Mouse (Mus musculus) small intestine, adult 2 months (tissue): ENCODE data around the gene Capn12. TPM values are rescaled to one million over a fixed set of nuclear protein-coding genes. Genes with fewer than 3 reads are reported as not detected.

Source experiments
- H3K27ac ChIP-seq: fragments of 200-500 bp; 2 replicates; pipeline ENCODE4 v1.5.1; 2012; ENCODE audit warnings: low read depth, low read length, control low read depth, inconsistent platforms; ENCODE audit not compliant: insufficient read depth
- H3K27me3 ChIP-seq: fragments of 200-500 bp; 2 replicates; pipeline ENCODE4 v1.6.1; 2012; ENCODE audit warnings: mild to moderate bottlenecking, moderate library complexity, low read length, inconsistent platforms; ENCODE audit not compliant: control insufficient read depth, insufficient read depth
- H3K36me3 ChIP-seq: fragments of 200-500 bp; 2 replicates; pipeline ENCODE4 v1.6.1; 2012; ENCODE audit warnings: mild to moderate bottlenecking, low read length, control low read depth, inconsistent platforms; ENCODE audit not compliant: control insufficient read depth, insufficient read depth
- H3K4me1 ChIP-seq: fragments of 200-500 bp; 2 replicates; pipeline ENCODE4 v1.6.1; 2012; ENCODE audit warnings: low read length, inconsistent platforms, mixed read lengths; ENCODE audit not compliant: control insufficient read depth, insufficient read depth, insufficient read length
- H3K4me3 ChIP-seq: fragments of 200-500 bp; 2 replicates; pipeline ENCODE4 v1.5.1; 2012; ENCODE audit warnings: low read depth, mild to moderate bottlenecking, control low read depth, inconsistent platforms, low read length, moderate library complexity
- CTCF ChIP-seq: fragments of 200-500 bp; IDR thresholded peaks from 2 replicates; pipeline ENCODE4 v1.5.1; 2012; ENCODE audit warnings: low read depth, mild to moderate bottlenecking, control low read depth, inconsistent platforms, low read length, moderate library complexity, mixed read lengths; ENCODE audit not compliant: insufficient replicate concordance, insufficient read length; ENCODE audit errors: extremely low read depth
- POLR2A ChIP-seq: fragments of 200-500 bp; IDR thresholded peaks from 2 replicates; pipeline ENCODE4 v1.6.1; 2012; ENCODE audit warnings: low read depth, mild to moderate bottlenecking, control low read depth, inconsistent platforms, low read length, moderate library complexity
- WGBS: fragments of 180-500 bp; shearing (Covaris S2); methylation state at CpG from one replicate; pipeline ENCODE4 v1.1.7; 2018; 5-methylcytosine and 5-hydroxymethylcytosine counted together
- polyA plus RNA-seq: library from polyadenylated mRNA; depleted of rRNA; stranded (reverse); fragments of >200 nt; gene quantifications from 2 replicates; pipeline ENCODE4 v1.2.3, GENCODE M21; 2012

Gene Capn12
- polyA plus RNA-seq, 1 experiment = 0.10 TPM

- WGBS = 60% methylated on average over 7 of the region's 7 CpGs
- peak; percentile 43; the same call in 1 of the 2 replicates for TF ChIP-seq CTCF
- no peak for TF ChIP-seq POLR2A
- Histone ChIP-seq H3K27ac (no peak overlapping the region), H3K27me3 (0 out of 2 replicates have a peak, but pooled peaks cover 3% of the 10 kb centered on the region), H3K4me1 (no peaks in the 10 kb centered on the region), H3K4me3 (no peak overlapping the region), H3K36me3 (peaks cover 73% of the 10 kb centered on the region)
Observed at GRCm38 (mm10) chr7:28893643-28894265, 12.5 kb downstream of the Capn12 start.

GRCm38 (mm10) chr7:28894942-28895341, 13.7 kb downstream of the Capn12 start:
- no peak overlapping the region for H3K4me3 ChIP-seq
- no peak for TF ChIP-seq POLR2A
- no peak for TF ChIP-seq CTCF
- H3K4me1 ChIP-seq = no peaks in the 10 kb centered on the region
- 70% methylated on average over 5 of the region's 5 CpGs for WGBS
- H3K36me3 ChIP-seq = peaks cover 83% of the 10 kb centered on the region
- H3K27me3 ChIP-seq = no peaks in the 10 kb centered on the region
- H3K27ac ChIP-seq = no peak overlapping the region

GRCm38 (mm10) chr7:28897661-28898060, 16.4 kb downstream of the Capn12 start:
- peaks cover 96% of the 10 kb centered on the region for H3K36me3 ChIP-seq
- no peaks in the 10 kb centered on the region for H3K4me1 ChIP-seq
- no peak overlapping the region for H3K4me3 ChIP-seq
- no peaks in the 10 kb centered on the region for H3K27me3 ChIP-seq
- no peak overlapping the region for H3K27ac ChIP-seq
- 90% methylated on average over 6 of the region's 6 CpGs for WGBS
- TF ChIP-seq CTCF = no peak

DNA sequence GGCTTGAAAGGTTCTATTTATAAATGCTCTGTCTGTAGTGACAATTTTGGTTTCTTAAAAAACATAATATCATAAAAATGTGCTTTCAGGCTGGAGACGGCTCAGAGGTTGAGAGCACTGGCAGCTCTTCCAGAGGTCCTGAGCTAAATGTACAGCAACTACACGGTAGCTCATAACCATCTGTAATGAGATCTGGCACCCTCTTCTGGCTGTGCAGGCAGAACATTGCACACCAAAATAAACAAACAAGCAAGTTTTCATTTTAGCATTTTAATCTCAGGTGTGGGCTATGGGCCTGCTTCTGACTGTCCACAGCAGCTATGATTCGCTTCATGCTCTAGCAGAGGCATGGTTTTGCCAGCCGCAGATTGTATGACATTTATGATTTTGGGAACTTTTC, 18.8 kb downstream of the Capn12 start:
- no peak overlapping the region for H3K4me3 ChIP-seq
- H3K36me3 ChIP-seq = peaks cover 97% of the 10 kb centered on the region
- no peaks in the 10 kb centered on the region for H3K27me3 ChIP-seq
- H3K4me1 ChIP-seq = no peaks in the 10 kb centered on the region
- 82% methylated on average over 4 of the region's 4 CpGs for WGBS
- no peak overlapping the region for H3K27ac ChIP-seq
- no peak for TF ChIP-seq CTCF
- TF ChIP-seq POLR2A = no peak

- H3K27ac ChIP-seq = no peak overlapping the region
- no peak overlapping the region for H3K4me3 ChIP-seq
- no peak for TF ChIP-seq POLR2A
- TF ChIP-seq CTCF = no peak
- no peaks in the 10 kb centered on the region for H3K27me3 ChIP-seq
- no peaks in the 10 kb centered on the region for H3K4me1 ChIP-seq
- WGBS = 86% methylated on average over 13 of the region's 13 CpGs
- peaks cover 97% of the 10 kb centered on the region for H3K36me3 ChIP-seq
Observed at GRCm38 (mm10) chr7:28901311-28902125, 20.3 kb downstream of the Capn12 start.

DNA sequence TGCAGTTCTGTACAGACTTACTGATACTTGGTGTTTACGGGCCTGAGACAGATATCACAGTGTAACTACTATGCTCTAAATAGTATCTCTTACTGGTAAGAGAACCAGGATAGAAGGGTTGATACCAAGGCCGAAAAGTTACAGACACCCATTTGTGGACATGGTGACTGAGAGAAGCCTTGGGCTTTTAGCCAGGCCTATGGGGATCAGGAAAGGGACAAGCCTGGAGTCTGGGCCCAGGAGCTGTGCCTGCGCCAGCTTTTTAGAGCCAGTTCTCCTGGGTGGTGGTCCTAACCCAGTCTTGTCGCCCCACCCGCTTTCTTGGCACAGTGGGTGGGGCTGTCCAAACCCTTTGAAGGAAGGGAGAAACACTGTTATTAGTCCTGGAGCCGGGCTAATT, 21.0 kb downstream of the Capn12 start:
- WGBS = 86% methylated on average over 6 of the region's 6 CpGs
- Histone ChIP-seq H3K27me3 (no peaks in the 10 kb centered on the region), H3K4me3 (no peak overlapping the region), H3K36me3 (peaks cover 97% of the 10 kb centered on the region), H3K27ac (no peak overlapping the region), H3K4me1 (no peaks in the 10 kb centered on the region)
- TF ChIP-seq POLR2A (no peak), CTCF (no peak)

GRCm38 (mm10) chr7:28902809-28903208, 21.6 kb downstream of the Capn12 start:
- no peak overlapping the region for H3K27ac ChIP-seq
- H3K4me3 ChIP-seq = no peak overlapping the region
- WGBS = 90% methylated on average over 3 of the region's 3 CpGs
- H3K36me3 ChIP-seq = peaks cover 97% of the 10 kb centered on the region
- H3K4me1 ChIP-seq = no peaks in the 10 kb centered on the region
- no peaks in the 10 kb centered on the region for H3K27me3 ChIP-seq
- TF ChIP-seq CTCF = no peak
- TF ChIP-seq POLR2A = no peak

DNA sequence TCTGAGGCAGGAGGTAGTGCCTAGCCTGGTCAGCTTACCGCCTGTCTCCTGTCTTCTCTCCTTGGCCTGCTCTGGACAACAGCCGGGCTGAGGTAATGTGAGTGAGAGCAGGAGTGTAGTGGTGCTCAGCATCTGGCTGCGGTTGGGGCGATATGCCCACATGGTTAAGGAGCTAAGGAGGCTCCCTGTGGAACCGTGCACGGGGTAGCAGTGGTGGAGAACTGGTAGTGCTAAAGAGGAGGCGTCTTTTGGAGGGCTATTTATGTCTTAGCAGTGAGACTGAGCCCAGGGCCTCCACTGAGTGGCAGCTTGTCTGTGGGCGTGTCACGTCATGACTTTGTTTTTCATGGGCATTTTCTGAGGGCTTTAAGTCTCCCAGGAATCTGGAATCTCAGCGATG, 22.6 kb downstream of the Capn12 start:
- TF ChIP-seq POLR2A = no peak
- TF ChIP-seq CTCF = no peak

More for the DNA sequence above, 22.6 kb downstream of the Capn12 start:
- H3K27me3 ChIP-seq = no peaks in the 10 kb centered on the region
- peaks cover 97% of the 10 kb centered on the region for H3K36me3 ChIP-seq
- H3K4me3 ChIP-seq = no peak overlapping the region
- WGBS = 92% methylated on average over 10 of the region's 10 CpGs
- no peak overlapping the region for H3K27ac ChIP-seq
- no peaks in the 10 kb centered on the region for H3K4me1 ChIP-seq
